Mouse (Mus musculus) right cerebral cortex, postnatal 14 days (tissue): ENCODE data around the gene Nudt8.

Experiments used
- DNase-seq: peaks from one replicate; pipeline ENCODE4 v3.0.0; 2022

Gene Nudt8

DNA sequence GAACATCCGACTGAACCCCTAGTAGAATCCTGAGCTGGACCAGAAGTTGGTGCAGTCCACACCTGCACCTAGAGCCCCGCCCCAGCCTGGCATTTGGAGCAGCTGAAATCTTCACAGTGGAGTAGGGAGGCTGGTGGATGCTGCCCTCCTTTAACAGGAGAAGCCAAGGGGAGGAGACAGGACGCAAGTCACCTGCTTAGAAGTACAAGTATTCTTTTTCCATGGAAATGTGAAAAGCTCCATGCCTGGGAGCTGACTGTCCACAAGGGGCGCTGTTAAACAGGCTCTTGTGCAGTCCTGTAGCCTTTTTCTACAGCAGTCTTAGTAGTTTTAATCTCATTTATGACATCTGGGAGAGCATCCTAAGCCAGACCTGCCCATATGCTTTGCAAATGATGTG is 11.6 kb upstream of the Nudt8 start:
- no peak for DNase-seq

DNA sequence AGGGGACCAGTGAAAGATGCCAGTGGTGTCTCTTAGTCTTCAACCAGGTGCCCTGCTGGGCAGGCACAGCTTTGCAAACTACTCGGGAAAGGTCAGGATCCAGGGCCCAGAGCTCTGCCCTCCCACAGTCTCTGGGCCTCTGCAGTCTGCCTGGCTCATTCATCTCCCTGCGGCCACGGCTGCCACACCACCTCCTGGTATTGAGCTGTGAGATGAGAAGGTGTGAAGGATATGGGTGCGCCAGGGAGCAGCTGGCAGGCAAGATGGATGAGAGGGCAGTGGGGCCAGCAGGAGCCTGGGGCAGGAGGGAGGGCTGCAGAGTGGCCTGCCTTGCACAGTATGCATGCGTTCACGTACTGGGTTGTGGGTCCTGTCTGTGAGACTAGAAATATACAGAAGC is 9.6 kb upstream of the Nudt8 start:
- no peak for DNase-seq

DNA sequence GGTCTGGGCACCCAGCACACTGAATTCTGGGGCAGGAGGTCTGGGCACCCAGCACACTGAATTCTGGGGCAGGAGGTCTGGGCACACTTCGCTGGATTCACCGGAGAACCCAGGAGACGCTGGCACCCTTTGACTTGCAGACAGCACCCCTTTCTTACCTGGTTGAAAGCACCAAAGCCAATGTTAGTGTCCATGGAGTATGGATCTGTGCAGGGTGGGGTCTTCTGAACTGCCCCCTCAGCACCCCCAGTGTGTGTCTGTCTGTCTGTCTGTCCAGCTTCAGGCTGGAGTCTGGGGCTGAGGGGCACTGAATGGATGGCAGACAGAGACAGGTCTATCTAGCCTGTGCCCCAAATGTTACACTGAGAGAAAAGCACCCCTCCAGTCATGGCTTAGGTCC is 8.8 kb upstream of the Nudt8 start:
- DNase-seq: no peak

DNA sequence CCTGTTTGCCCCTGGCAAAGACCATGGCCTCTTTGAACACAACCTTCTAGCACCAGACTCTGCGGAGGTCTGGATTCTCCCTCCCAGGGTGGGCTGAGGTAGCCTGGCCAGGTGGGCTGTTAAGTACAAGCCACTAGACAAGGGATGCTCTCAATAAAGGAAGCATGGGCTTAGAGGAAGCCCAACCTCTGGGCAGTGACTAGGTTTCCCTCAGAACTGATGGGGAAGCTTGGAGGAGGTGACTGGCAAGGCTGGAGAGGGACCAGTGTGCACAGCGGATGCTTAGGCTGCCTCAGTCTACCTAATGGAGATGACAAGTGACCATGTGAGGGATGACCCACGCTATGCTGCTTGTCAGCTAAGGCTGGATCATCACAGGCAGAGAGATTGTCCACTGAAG is 8.4 kb upstream of the Nudt8 start:
- no peak for DNase-seq

DNA sequence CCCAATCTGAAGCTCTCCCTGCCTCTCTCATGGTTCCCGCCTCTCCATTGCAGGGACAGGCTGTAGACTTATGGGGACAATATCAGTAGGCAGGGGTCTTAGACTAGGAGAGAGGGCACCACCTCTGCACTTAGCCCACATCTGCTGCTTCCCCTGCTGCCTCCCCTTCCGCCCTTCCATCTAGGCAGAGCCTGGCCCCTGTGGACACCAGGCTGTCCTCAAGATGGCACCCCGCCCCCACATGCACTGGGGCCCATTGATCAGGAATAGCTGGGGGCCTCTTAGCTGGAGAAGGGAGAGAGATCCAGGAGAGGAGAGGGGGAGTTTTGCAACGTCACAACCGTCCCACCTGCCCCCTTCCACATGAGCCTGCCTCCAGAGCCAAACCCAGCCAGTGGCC is 8.0 kb upstream of the Nudt8 start, which contains the start of gene Tbx10:
Gene Tbx10 (plus strand): TSS at position 337 of the 400 bp plus-strand sequence.
- no peak for DNase-seq

DNA sequence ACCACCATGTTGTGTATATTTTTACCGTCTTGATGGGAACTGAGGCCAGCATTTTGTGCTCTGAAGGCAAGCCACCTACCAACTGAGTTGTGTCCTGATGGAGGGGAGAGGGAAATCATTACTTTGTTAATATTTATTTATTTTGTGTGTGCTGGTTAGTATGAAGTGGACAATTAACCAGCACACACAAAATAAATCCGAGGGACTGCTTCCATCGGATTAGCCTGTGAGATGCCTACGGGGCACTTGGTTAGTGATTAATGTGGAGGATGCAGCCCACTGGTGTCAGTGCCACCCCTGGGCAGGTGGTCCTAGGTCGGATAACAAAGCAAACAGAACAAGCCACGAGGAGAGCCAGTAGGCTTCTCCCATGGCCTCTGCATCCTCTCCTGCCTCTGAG is 5.4 kb upstream of the Nudt8 start:
- no peak for DNase-seq

DNA sequence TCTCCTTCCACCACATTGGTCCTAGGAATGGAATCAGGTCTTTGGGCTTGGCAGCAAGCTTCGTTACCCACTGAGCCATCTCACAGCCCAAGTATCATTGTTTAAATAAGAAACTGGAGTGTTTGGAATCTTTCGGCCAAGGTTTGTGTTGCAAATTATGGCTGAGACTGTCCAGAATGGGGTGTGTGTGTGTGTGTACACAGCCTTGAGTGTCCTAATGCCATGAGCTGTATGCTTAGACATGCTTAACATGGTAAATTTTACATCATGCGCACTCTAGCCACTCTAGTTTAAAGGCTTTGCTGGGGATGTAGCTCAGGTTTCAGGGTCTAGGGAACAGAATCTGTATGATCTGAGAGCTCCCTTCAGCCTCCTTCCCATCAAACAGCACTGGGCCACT is 4.9 kb upstream of the Nudt8 start:
- no peak for DNase-seq

DNA sequence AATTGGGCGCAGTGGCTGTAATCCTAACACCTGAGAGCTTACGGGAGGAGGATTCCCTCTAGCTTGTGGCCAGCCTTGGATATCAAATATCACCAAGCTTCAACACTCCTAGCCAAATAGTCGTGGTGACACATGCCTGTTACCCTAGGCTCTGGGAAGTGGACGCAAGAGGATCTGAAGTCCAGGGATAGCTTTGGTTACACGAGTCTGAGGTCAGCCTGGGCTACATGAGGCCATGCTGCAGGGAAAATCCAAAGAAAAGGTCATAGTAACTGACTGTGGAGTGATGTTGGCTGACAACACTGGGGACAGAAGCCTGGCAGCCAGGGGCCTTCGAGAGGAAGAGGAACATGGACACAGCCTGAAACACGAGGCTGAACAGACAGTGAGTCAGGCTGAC is 4.3 kb upstream of the Nudt8 start:
- no peak for DNase-seq

DNA sequence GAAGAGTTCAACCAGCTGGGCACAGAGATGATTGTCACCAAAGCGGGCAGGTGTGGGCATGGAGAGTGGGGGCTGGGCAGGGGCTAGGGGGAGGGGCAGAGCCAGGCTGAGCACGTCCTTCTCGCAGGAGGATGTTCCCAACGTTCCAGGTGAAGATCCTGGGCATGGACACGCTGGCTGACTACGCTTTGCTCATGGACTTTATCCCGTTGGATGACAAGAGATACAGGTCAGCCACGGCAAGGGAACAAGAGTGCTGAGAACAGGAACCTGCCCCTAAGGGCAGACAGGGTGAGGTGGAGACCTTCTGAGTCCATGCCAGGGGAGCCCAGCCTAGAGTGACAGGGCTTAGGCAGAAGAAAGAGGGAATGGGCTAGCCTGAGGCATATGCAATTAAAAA is 3.6 kb upstream of the Nudt8 start:
- DNase-seq: no peak

DNA sequence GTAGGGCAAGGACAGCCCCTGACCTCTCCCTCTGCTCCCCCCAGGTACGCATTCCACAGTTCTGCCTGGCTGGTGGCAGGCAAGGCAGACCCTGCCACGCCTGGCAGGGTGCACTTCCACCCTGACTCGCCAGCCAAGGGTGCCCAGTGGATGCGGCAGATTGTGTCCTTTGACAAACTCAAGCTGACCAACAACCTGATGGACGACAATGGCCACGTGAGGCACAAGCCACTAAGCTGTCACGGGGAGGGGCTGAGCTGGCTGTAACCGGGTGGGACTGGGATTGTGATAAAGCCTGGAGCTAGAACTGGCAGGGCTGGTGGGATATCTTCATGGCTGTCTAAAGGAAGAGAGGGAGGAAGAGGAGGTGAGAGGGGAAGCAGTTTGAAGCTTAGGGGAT is 3.1 kb upstream of the Nudt8 start:
- DNase-seq: no peak

DNA sequence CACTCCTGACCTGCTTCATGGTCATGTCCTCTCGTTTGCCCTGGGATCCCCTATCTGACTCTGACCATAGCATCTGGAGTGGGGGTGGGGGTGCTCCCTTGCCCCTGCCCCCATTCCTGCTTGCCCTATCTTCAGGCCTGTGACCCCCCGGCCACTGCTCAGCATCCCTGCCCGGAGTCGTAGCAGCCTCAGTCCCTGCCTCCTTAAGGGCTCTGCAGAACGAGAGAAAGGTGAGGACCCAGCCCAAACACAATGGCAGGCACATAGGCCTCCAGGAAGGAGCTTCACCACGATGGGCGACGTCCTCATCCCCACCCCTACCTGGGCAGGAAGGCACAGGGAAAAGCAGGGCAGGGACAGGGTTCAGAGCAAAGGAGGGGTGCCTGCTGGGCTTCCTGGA is 2.0 kb upstream of the Nudt8 start:
- no peak for DNase-seq

DNA sequence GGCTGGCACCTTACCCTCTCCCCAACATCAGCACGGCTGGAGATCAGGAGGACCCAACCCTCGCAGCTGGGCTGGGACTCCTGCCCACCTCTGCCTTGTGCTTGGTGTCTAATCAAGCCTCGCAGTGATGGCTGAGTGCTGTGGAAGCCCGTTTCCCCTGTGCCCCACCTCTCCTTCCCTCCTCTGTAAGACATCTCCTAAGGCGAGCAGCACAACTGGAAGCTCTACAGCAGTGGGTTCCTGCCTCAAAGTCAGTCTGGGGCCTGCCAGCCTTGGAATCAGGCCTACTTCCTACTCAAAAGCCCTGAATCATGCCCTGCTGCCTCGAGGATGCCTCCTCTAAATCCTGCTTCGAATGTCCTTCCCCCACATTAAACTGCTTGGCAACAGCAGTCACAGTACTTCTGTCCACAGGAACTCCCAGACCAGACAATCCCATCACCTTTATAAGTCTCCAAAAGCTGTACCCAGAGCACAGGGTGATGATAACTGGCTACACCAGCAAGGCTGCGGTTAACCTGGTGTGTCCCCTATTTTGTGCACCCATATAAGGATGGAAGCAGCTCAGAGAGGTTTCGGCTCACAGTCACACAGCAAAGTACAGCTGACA is 1.2 kb upstream of the Nudt8 start:
- no peak for DNase-seq

DNA sequence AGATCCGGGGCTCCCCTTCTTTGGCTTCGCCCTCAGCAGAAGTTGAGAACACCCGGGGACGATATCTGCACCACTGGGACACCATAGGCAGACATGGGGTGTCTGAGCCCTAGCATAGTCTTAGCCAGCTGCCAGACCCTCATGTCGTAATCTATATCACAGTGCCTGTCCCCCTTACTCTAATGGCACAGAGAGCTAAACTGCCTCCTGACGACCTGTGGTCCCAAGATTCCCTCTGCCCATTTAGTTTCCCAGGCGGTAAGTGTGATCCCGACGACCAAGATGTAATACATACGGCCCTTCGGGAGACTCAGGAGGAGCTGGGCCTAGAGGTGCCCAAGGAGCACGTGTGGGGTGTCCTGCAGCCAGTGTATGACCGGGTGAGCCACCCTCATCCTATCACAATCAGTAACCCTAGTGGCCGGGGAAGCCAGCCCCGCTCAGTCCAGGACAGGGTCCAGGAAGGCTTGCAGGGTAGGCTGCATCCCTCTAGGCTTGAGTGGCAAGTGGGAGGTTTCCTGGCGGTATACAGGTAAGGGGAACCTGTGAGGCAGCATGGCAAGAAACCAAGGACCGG is 657 bp downstream of the Nudt8 start:
- no peak for DNase-seq

DNA sequence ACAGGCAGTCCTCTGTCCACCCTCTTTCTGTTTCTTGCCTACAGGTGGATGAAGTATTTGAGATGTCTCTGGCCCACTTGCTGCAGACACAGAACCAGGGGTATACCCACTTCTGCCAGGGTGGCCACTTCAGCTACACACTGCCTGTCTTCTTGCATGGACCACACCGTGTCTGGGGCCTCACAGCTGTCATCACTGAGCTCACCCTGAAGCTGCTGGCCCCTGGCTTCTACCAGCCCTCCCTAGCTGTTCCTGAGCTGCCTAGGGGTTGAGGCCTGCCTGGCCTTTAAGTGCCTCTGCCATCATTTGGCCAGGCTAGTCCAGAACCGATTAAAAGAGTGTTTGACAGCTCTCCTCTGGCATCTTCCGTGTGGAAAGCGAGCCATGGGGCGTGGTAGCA is 1.4 kb downstream of the Nudt8 start:
- no peak for DNase-seq

DNA sequence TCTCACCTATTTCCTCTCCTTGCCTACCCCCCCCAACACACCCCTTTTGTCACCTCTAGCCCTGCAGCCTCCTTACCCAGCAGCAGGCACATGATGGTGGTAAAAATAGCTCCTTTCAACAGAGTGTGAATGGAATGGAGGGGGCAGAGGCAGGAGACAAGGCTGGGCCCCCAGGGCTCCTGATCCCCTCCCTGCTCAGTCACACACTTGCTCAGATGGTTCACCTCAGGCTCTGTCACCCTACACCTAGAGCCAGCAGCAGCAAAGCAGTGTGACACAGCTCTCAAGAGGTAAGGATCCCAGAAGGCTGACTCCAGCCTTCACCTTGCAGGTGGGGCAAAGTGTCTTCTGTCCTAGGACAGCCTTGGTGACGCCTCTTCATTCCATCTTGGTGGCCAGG is 2.7 kb downstream of the Nudt8 start, which contains the start of gene Doc2g:
Gene Doc2g (plus strand): TSS at position 202 of the 400 bp plus-strand sequence.
- no peak for DNase-seq

DNA sequence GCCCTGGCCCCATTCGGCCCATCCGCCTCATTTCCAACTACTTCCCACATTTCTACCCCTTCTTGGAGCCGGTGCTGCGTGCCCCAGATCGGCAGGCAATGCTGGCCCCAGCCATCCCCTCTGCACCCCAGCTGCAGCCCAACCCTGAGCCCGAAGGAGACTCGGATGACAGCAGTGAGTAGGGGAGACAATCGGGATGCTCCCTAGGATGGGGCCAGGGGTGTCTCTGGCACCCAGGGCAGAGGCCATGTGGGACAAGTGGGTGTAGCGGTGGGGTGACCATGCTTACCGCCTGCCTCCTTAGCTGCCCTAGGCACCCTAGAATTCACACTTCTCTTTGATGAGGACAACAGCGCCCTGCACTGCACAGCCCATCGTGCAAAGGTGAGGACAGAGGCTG is 3.3 kb downstream of the Nudt8 start:
- DNase-seq: no peak

DNA sequence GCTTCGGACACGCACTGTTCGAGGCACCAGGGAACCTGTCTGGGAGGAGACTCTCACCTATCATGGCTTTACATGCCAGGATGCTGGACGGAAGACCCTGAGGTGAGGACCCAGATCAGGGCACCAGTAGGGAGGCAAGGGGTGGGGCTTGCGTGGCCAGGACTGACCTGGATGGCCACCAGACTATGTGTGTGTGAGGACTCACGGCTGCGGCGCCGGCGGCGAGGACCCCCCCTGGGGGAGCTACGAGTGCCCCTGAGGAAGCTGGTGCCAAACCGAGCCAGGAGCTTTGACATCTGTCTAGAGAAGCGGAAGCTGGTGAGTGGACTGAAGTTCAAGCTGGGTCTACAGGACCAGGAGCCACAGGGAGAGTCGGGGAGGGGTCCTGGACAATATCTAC is 4.0 kb downstream of the Nudt8 start:
- DNase-seq: no peak

DNA sequence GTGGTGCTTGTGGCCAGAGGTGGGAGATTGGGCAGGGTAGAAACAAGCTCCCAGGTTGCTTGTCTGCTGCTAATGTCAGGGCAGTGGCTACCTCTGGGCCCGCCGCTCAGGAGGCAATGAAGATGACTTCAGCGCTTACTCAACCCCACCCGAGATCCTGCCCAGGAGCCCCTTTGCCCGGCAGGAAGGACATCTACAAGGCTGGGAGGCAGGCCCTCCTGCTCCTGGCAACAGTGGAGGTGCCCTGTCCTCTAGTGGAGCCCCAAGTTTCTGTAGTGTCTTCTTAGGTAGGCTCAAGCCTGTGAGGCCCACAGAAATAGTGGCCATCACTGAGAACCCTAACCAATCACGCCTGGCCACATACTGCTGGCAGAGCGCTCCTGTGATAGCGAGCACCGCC is 4.7 kb downstream of the Nudt8 start:
- DNase-seq: no peak

DNA sequence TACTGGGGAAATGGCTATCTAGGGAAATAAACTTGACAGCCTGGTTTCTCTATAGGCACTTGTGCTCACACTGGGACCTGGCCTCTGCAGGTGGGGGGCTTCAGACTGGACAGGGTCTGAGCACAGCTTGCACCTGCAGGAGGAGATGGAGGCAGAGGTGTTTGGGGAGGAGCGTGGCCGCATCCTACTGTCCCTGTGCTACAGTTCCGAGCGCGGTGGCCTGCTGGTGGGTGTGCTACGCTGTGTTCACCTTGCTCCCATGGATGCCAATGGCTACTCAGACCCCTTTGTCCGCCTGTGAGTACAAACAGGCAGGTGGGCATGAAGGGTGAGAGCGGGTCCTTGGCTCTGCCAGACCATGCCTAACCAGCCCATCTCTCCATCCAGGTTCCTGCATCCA is 5.6 kb downstream of the Nudt8 start:
- DNase-seq: no peak

DNA sequence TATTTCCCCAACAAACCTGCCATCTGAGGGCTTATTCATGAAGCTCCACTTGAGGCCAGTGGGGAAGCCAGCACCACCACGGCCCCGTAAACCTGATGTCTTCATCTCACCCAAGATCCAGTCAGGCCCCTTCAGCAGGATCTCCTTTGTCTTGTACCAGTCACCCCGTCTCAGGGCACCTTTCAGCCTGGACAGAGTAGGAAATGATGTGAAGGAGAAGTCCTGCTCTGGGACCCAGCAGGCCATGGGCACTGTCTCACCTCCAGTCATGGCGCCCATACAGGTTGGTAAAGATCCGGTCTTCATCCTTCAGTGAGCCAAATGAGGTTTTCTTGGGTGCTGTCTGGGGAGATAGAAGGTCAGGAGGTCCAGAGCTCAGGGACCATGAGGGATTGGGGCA is 10.7 kb downstream of the Nudt8 start:
- no peak for DNase-seq

DNA sequence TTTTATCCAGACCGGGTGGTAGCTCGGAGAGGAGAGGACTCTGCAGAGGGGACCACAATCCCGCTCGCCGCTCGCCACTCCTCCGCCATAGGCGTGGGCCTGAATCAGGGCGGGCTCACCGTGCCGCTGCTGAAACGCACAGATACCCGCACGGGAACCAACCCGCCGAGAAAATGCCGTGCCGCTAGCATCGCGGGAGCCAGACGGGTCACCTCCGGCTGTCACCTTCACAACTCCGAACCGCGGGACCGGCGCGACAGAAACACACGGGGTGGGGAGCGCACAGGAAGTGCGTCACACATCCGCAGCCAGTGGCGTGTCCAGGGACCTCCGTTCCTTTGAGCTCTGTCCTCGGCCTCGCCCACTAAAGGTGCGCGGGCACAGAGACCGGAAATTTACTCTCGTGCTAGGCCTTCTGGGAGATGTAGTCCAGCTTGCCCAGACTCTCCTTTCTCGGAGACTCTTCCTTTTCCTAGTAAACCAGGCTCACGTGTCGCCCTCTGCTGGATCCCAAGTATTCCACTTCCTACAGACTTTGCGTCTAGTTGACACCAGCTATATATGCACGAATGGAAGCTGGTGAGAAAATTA is 12.1 kb downstream of the Nudt8 start, which contains the start of gene Ndufv1:
Gene Ndufv1 (minus strand): TSS at position 375 of the 591 bp plus-strand sequence.
- DNase-seq: peak; percentile 96

DNA sequence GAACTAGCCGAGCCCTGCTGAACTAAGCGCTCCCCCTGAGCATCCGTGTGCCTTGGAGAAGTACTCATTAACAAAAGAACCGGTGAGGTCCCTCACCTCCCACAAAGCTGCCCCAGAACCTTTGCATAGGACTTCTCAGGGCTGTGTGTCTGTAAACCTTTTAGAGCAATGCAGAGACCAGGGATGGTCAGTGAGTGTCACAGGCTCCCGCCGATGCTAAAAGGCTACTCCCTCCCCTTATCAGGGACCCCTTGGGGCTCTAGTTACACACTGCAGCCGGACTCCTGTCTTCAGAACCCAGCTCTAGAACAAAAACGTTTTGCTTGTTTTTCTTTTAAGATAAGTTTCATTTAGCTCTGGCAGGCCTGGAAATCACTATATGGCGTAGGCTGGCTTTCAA is 12.7 kb downstream of the Nudt8 start:
- no peak for DNase-seq

DNA sequence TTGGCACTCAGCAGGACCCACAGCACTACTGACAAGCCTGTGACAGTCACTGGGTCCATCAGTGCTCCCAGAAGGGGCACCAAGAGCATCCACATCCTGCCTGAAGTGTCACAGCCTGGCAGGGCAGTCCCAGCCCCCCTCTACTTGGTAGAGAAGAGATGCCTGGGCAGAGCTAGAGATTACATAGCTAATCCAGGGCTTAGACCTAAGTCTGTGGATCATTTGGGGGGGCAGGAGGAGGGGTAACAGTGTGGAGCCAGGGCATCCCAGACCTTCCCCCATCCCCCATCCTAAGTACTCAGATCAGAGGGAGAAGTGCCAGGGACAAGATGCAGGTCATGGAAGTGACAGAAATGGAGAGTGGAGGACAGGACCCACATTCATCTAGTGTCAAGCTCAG is 14.4 kb downstream of the Nudt8 start:
- DNase-seq: no peak

DNA sequence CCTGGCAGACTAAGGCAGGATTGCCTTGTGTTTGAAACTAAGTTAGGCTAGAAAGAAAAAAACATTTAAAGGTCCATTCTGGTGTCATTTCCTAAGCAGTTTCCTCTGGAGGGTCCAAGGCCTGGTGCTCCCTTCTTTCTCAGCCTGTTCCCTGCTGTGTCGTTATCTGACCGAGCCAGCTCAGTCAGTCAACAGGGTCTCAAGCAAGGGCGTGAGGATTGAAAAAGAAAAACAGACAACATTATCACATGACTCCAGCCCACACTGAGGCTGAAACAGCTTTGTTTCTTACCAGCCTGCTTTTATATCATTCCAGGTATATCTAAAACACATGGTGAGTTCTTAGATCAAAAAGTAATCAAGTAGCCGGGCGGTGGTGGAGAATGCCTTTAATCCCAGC is 15.3 kb downstream of the Nudt8 start:
- no peak for DNase-seq
